Mouse (Mus musculus) spleen, adult 2 months (tissue): ENCODE measurements at regions not wholly inside any gene's neighbourhood (a gene's known extent, or its start where the extent isn't known, plus 50 kb on each side); places are given as distances from the start of the nearest gene placed in this dataset.

Experiments
- DNase-seq, 2 experiments: peaks; one replicate each; pipeline versions ENCODE4 v3.0.0 to v3.0.0-alpha.2; 2012 to 2021; ENCODE audit warnings: low spot score in 2 of 2, low read depth in 1 of 2
- H3K27ac ChIP-seq: fragments of 200-500 bp; 2 replicates; pipeline ENCODE4 v1.5.1; 2012; ENCODE audit warnings: low read length, inconsistent platforms; ENCODE audit not compliant: insufficient read depth
- H3K27me3 ChIP-seq: fragments of 200-500 bp; 2 replicates; pipeline ENCODE4 v1.6.1; 2012; ENCODE audit warnings: mild to moderate bottlenecking, moderate library complexity, low read length, inconsistent platforms; ENCODE audit not compliant: control insufficient read depth, insufficient read depth
- H3K36me3 ChIP-seq: fragments of 200-500 bp; 2 replicates; pipeline ENCODE4 v1.6.1; 2012; ENCODE audit warnings: mild to moderate bottlenecking, low read length, inconsistent platforms; ENCODE audit not compliant: control insufficient read depth, insufficient read depth
- H3K4me1 ChIP-seq: fragments of 200-500 bp; 2 replicates; pipeline ENCODE4 v1.6.1; 2011; ENCODE audit warnings: inconsistent platforms; ENCODE audit not compliant: control insufficient read depth, insufficient read depth, insufficient read length
- H3K4me3 ChIP-seq: fragments of 200-500 bp; 2 replicates; pipeline ENCODE4 v1.5.1; 2011; ENCODE audit warnings: mild to moderate bottlenecking, inconsistent platforms; ENCODE audit not compliant: insufficient read depth, insufficient read length; ENCODE audit errors: extremely low read depth
- CTCF ChIP-seq: fragments of 200-500 bp; IDR thresholded peaks from 2 replicates; pipeline ENCODE4 v1.5.1; 2011; ENCODE audit warnings: mild to moderate bottlenecking, inconsistent platforms; ENCODE audit not compliant: insufficient read depth, insufficient read length, insufficient replicate concordance; ENCODE audit errors: extremely low read depth
- POLR2A ChIP-seq: fragments of 200-500 bp; IDR thresholded peaks from 2 replicates; pipeline ENCODE4 v1.6.1; 2011; ENCODE audit warnings: low read depth, low read length, inconsistent platforms
- WGBS: fragments of 180-500 bp; shearing (Covaris S2); methylation state at CpG from one replicate; pipeline ENCODE4 v1.1.7; 2018; 5-methylcytosine and 5-hydroxymethylcytosine counted together

DNA sequence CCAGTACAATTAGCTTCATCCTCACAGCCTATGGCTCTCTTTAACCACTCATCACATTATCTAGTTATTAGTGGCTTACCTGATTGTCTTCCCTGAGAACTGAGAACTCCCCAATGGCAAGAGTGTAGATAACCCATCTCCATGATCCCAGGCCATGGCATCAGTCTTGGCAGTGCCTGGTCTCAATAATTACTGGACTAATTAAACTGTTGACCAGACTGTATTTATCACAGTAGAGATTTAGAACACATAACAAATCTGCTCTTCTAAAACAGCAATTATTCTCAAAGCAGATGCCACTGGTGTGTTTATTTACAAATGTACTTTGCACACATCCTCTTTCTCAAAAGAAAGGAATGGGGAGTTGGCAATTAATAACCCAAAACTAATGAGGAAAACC, 219.2 kb downstream of the S1pr1 start:
- Histone ChIP-seq H3K4me3 (no peak overlapping the region), H3K27me3 (no peaks in the 10 kb centered on the region), H3K27ac (no peak overlapping the region), H3K4me1 (no peaks in the 10 kb centered on the region), H3K36me3 (no peaks in the 10 kb centered on the region)
- DNase-seq, result no peak
- no peak for TF ChIP-seq POLR2A
- no peak for TF ChIP-seq CTCF

DNA sequence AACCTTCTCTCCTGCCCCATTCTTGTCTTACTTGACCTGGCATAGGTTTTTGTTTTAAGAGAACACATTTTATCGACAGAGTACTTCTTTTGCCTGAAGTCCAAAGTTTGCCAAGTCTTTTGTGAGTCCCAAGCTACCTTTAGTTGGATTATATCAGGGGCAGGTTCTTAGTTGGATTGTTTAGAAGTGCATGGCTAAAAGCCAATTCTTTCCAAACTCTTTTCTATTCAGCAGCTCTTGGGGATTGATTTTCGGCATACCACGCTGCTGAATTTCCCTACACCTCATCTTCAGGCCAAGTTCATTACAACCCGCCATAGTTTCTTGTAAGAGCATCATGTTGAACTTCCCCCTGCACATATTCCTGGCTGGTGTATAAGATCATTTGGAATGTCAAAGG, 245.9 kb downstream of the S1pr1 start:
- no peak for TF ChIP-seq POLR2A
- TF ChIP-seq CTCF, result no peak
- no peaks in the 10 kb centered on the region for H3K36me3 ChIP-seq
- WGBS, result 89% methylated on average over 4 of the region's 4 CpGs
- H3K4me3 ChIP-seq, result no peak overlapping the region
- H3K4me1 ChIP-seq, result no peaks in the 10 kb centered on the region
- H3K27ac ChIP-seq, result no peak overlapping the region
- DNase-seq, result no peak
- H3K27me3 ChIP-seq, result no peaks in the 10 kb centered on the region

DNA sequence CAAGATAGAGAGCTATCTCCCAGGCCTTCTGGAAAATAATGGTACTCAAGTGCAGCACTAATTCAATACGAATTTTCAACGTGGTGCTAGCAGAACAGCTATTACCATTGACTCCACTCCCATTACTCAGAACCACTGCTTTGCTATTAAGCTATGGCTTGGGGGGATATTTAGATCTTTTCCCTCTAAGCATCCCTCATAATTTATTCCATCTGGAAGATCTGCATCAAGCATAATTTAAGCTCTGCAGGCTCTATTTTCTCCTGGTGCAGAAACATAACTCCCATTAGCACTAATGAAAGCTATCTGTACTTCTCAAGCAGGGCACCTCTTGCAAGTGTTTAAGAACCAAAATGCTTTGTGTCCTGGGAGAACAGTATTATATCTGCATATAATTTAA, 247.0 kb downstream of the S1pr1 start:
- no peak for DNase-seq
- Histone ChIP-seq H3K27me3 (no peaks in the 10 kb centered on the region), H3K4me1 (no peaks in the 10 kb centered on the region), H3K27ac (no peak overlapping the region), H3K4me3 (no peak overlapping the region), H3K36me3 (no peaks in the 10 kb centered on the region)
- TF ChIP-seq CTCF (no peak), POLR2A (no peak)
- 74% methylated on average over 2 of the region's 2 CpGs for WGBS

DNA sequence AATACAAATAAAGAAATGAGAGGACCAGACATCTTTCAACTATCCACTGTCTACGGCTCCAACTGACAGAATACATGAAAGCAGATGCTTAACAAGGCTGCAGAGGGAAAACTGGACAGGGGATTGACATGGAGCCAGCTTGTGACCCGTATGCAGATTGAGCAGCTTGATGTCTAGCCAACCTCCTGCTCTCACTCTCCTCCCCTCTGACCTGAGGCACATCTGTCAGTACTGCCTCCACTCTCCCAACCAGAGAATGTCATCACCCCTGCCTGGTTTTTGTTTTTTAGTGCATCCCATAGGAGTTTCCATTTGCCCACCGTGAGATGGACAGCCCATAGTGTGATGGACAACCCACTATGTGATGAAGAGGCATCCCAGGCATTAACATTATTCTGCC, 252.2 kb downstream of the S1pr1 start:
- TF ChIP-seq CTCF (no peak), POLR2A (no peak)
- Histone ChIP-seq H3K36me3 (no peaks in the 10 kb centered on the region), H3K27me3 (no peaks in the 10 kb centered on the region), H3K4me1 (no peaks in the 10 kb centered on the region), H3K27ac (no peak overlapping the region), H3K4me3 (no peak overlapping the region)
- 78% methylated on average over 3 of the region's 3 CpGs for WGBS
- DNase-seq, result no peak
